Mouse (Mus musculus) limb, embryonic 12.5 days (tissue): Measurements from ENCODE around the gene Rab13. TPM values are rescaled to one million over a fixed set of nuclear protein-coding genes. Genes with fewer than 3 reads are reported as not detected.

Experiments used
- ATAC-seq: fragments of 200-750 bp; cut with Nextera tagmentation; 2 replicates; pipeline ENCODE4 v1.8.0; 2017; ENCODE audit warnings: low read depth, moderate TSS enrichment; ENCODE audit not compliant: insufficient number of reproducible peaks, insufficient read depth, low FRiP score, low TSS enrichment
- H3K27ac ChIP-seq: fragments of 300-500 bp; sonication (generic); 2 replicates; pipeline ENCODE4 v1.5.1; 2016; ENCODE audit warnings: mild to moderate bottlenecking, moderate library complexity
- H3K27me3 ChIP-seq: fragments of 300-500 bp; sonication (generic); 2 replicates; pipeline ENCODE4 v1.6.1; 2016; ENCODE audit warnings: mild to moderate bottlenecking, moderate library complexity
- H3K36me3 ChIP-seq: fragments of 300-500 bp; sonication (generic); 2 replicates; pipeline ENCODE4 v1.6.1; 2016; ENCODE audit warnings: mild to moderate bottlenecking, moderate library complexity
- H3K4me1 ChIP-seq: fragments of 300-500 bp; sonication (generic); replicated peaks from 2 replicates; pipeline ENCODE4 v1.6.1; 2016
- H3K4me2 ChIP-seq: fragments of 300-500 bp; sonication (generic); 2 replicates; pipeline ENCODE4 v1.6.1; 2016; ENCODE audit warnings: mild to moderate bottlenecking, moderate library complexity
- H3K4me3 ChIP-seq: fragments of 300-500 bp; sonication (generic); replicated peaks from 2 replicates; pipeline ENCODE4 v1.5.1; 2016; ENCODE audit warnings: mild to moderate bottlenecking
- H3K9ac ChIP-seq: fragments of 300-500 bp; sonication (generic); replicated peaks from 2 replicates; pipeline ENCODE4 v1.6.1; 2016; ENCODE audit warnings: mild to moderate bottlenecking, moderate library complexity
- H3K9me3 ChIP-seq: fragments of 300-500 bp; sonication (generic); 2 replicates; pipeline ENCODE4 v1.6.1; 2016; ENCODE audit warnings: mild to moderate bottlenecking, moderate library complexity
- WGBS: fragments of 180-500 bp; shearing (Covaris S2); methylation state at CpG from one replicate; pipeline ENCODE4 v1.1.7; 2016; 5-methylcytosine and 5-hydroxymethylcytosine counted together
- microRNA-seq: library from miRNA; unstranded; fragments of <30 nt; microRNA quantifications from one replicate; pipeline ENCODE4, GENCODE M21; 2017
- polyA plus RNA-seq: library from polyadenylated mRNA; unstranded; fragments of >200 nt; fragmentation: Nextera tagmentation; extraction: Ambion mirVana; gene quantifications from 2 replicates; pipeline ENCODE4 v1.2.1, GENCODE M21; 2016

Rab13 gene
- polyA plus RNA-seq, 1 experiment from 2014 or later: 28.2 TPM

GRCm38 (mm10) chr3:90275286-90275685 lies 61.8 kb downstream of the Rab13 start:
- no peaks in the 10 kb centered on the region for H3K4me1 ChIP-seq
- no peak overlapping the region for H3K4me2 ChIP-seq
- 88% methylated on average over 11 of the region's 11 CpGs for WGBS
- ATAC-seq: no peak
- peaks cover 95% of the 10 kb centered on the region for H3K36me3 ChIP-seq
- H3K27me3 ChIP-seq: no peaks in the 10 kb centered on the region
- no peaks in the 10 kb centered on the region for H3K9me3 ChIP-seq
- H3K4me3 ChIP-seq: no peak overlapping the region
- no peak overlapping the region for H3K9ac ChIP-seq
- H3K27ac ChIP-seq: no peak overlapping the region

Small RNA genes lying within 50 kb of the gene (microRNA-seq; reads per million reads assigned to microRNA genes)
- not detected for gene Mir7012

Other genes starting within 250 kb of the Rab13 start
- gene Hax1, start 214.9 kb upstream of the Rab13 start, polyA plus RNA-seq: 201 and 202 TPM in 2 replicates
- 143 and 166 TPM in 2 replicates for gene 4933434E20Rik, start 162.1 kb upstream of the Rab13 start, polyA plus RNA-seq
- 191 and 212 TPM in 2 replicates for gene Ubap2l, start 161.1 kb upstream of the Rab13 start, polyA plus RNA-seq
- 516 and 518 TPM in 2 replicates for gene Tpm3, start 141.0 kb upstream of the Rab13 start, polyA plus RNA-seq
- gene Nup210l, start 109.6 kb upstream of the Rab13 start, polyA plus RNA-seq: 0.44 and 0.50 TPM in 2 replicates
- gene Rps27, start within 50 bp of the Rab13 start, polyA plus RNA-seq: 1,443 and 1,486 TPM in 2 replicates
- gene Jtb, start 17.9 kb downstream of the Rab13 start, polyA plus RNA-seq: 86.2 and 88.6 TPM in 2 replicates
- gene Creb3l4, start 29.8 kb downstream of the Rab13 start, polyA plus RNA-seq: 11.7 and 12.9 TPM in 2 replicates
- 56.8 and 62.0 TPM in 2 replicates for gene Slc39a1, start 34.5 kb downstream of the Rab13 start, polyA plus RNA-seq
- 18.6 and 30.3 TPM in 2 replicates for gene Crtc2, start 40.5 kb downstream of the Rab13 start, polyA plus RNA-seq
- 5.7 and 5.9 TPM in 2 replicates for gene Dennd4b, start 51.5 kb downstream of the Rab13 start, polyA plus RNA-seq
- gene Gatad2b, start 79.5 kb downstream of the Rab13 start, polyA plus RNA-seq: 17.7 and 19.5 TPM in 2 replicates
- gene Slc27a3, start 176.2 kb downstream of the Rab13 start, polyA plus RNA-seq: 43.6 and 43.8 TPM in 2 replicates
- gene Ints3, start 219.9 kb downstream of the Rab13 start, polyA plus RNA-seq: 43.4 and 44.5 TPM in 2 replicates